Mouse (Mus musculus): Measurements from ENCODE around the gene Psap. TPM values are rescaled to one million over a fixed set of nuclear protein-coding genes. Genes with fewer than 3 reads are reported as not detected.
"Not testable (repeated sequence)": the region's sequence is repeated elsewhere in the genome, so short reads cannot be mapped to it uniquely, and the experiment has no call there.

Psap gene
- 204 and 235 TPM in 2 replicates for polyA plus RNA-seq (2015; fragmentation: Nextera tagmentation; extraction: Ambion mirVana)

- whole genome bisulfite sequencing, result 2% methylated on average over 54 of the region's 54 CpGs
- peak; percentile 90 for ATAC-seq
- H3K36me3 ChIP-seq (ENCODE audit: control insufficient read depth, insufficient read depth, low read length), result no peaks in the 10 kb centered on the region
- H3K27ac ChIP-seq (ENCODE audit: low read length), result peak within 1 kb of the TSS; percentile 93
- H3K4me1 ChIP-seq (ENCODE audit: control insufficient read depth, insufficient read depth, low read length), result peaks cover 42% of the 10 kb centered on the region
- no peaks in the 10 kb centered on the region for H3K9me3 ChIP-seq (replicated peaks; ENCODE audit: control insufficient read depth, low read length, poor library complexity, severe bottlenecking)
- H3K9ac ChIP-seq (ENCODE audit: low read depth, low read length), result peak within 1 kb of the TSS; percentile 69
- peak within 1 kb of the TSS; percentile 67 for H3K4me2 ChIP-seq (ENCODE audit: low read length)
- no peaks in the 10 kb centered on the region for H3K27me3 ChIP-seq (ENCODE audit: control insufficient read depth, insufficient read depth, low read depth, low read length)
- peak within 1 kb of the TSS; percentile 61 for H3K4me3 ChIP-seq (ENCODE audit: low read depth, low read length)
Observed at GRCm38 (mm10) chr10:60277207-60278005, at the start of gene Psap. Psap (plus strand) TSS chr10:60277627.

GRCm38 (mm10) chr10:60227666-60228065, 49.8 kb upstream of the Psap start:
- 82% methylated on average over 4 of the region's 4 CpGs for WGBS
- Histone ChIP-seq H3K9me3 (replicated peaks; ENCODE audit: control insufficient read depth, low read length, poor library complexity, severe bottlenecking) (no peaks in the 10 kb centered on the region), H3K27ac (ENCODE audit: low read length) (no peak overlapping the region), H3K4me3 (ENCODE audit: low read depth, low read length) (no peak overlapping the region), H3K9ac (ENCODE audit: low read depth, low read length) (no peak overlapping the region), H3K4me1 (ENCODE audit: control insufficient read depth, insufficient read depth, low read length) (no peaks in the 10 kb centered on the region), H3K27me3 (ENCODE audit: control insufficient read depth, insufficient read depth, low read depth, low read length) (no peaks in the 10 kb centered on the region), H3K4me2 (ENCODE audit: low read length) (no peak overlapping the region), H3K36me3 (ENCODE audit: control insufficient read depth, insufficient read depth, low read length) (no peaks in the 10 kb centered on the region)
- no peak for ATAC-seq

GRCm38 (mm10) chr10:60229113-60229512, 48.3 kb upstream of the Psap start:
- WGBS, result 87% methylated on average over 6 of the region's 6 CpGs
- H3K27ac ChIP-seq (ENCODE audit: low read length), result no peak overlapping the region
- no peaks in the 10 kb centered on the region for H3K9me3 ChIP-seq (replicated peaks; ENCODE audit: control insufficient read depth, low read length, poor library complexity, severe bottlenecking)
- ATAC-seq, result no peak
- no peaks in the 10 kb centered on the region for H3K4me1 ChIP-seq (ENCODE audit: control insufficient read depth, insufficient read depth, low read length)
- H3K4me2 ChIP-seq (ENCODE audit: low read length), result no peak overlapping the region
- no peaks in the 10 kb centered on the region for H3K27me3 ChIP-seq (ENCODE audit: control insufficient read depth, insufficient read depth, low read depth, low read length)
- H3K4me3 ChIP-seq (ENCODE audit: low read depth, low read length), result no peak overlapping the region
- H3K36me3 ChIP-seq (ENCODE audit: control insufficient read depth, insufficient read depth, low read length), result no peaks in the 10 kb centered on the region
- H3K9ac ChIP-seq (ENCODE audit: low read depth, low read length), result no peak overlapping the region

GRCm38 (mm10) chr10:60230321-60231088, 46.9 kb upstream of the Psap start:
- no peaks in the 10 kb centered on the region for H3K9me3 ChIP-seq (replicated peaks; ENCODE audit: control insufficient read depth, low read length, poor library complexity, severe bottlenecking)
- no peaks in the 10 kb centered on the region for H3K27me3 ChIP-seq (ENCODE audit: control insufficient read depth, insufficient read depth, low read depth, low read length)
- 77% methylated on average over 6 of the region's 6 CpGs for WGBS
- H3K4me2 ChIP-seq (ENCODE audit: low read length), result no peak overlapping the region
- H3K4me3 ChIP-seq (ENCODE audit: low read depth, low read length), result no peak overlapping the region
- H3K27ac ChIP-seq (ENCODE audit: low read length), result no peak overlapping the region
- ATAC-seq, result no peak
- no peak overlapping the region for H3K9ac ChIP-seq (ENCODE audit: low read depth, low read length)
- H3K36me3 ChIP-seq (ENCODE audit: control insufficient read depth, insufficient read depth, low read length), result no peaks in the 10 kb centered on the region
- H3K4me1 ChIP-seq (ENCODE audit: control insufficient read depth, insufficient read depth, low read length), result no peaks in the 10 kb centered on the region

GRCm38 (mm10) chr10:60234006-60234405, 43.4 kb upstream of the Psap start:
- Histone ChIP-seq H3K9me3 (replicated peaks; ENCODE audit: control insufficient read depth, low read length, poor library complexity, severe bottlenecking) (no peaks in the 10 kb centered on the region), H3K4me2 (ENCODE audit: low read length) (no peak overlapping the region), H3K4me1 (ENCODE audit: control insufficient read depth, insufficient read depth, low read length) (no peaks in the 10 kb centered on the region), H3K27ac (ENCODE audit: low read length) (no peak overlapping the region), H3K4me3 (ENCODE audit: low read depth, low read length) (no peak overlapping the region), H3K9ac (ENCODE audit: low read depth, low read length) (no peak overlapping the region), H3K27me3 (ENCODE audit: control insufficient read depth, insufficient read depth, low read depth, low read length) (no peaks in the 10 kb centered on the region), H3K36me3 (ENCODE audit: control insufficient read depth, insufficient read depth, low read length) (no peaks in the 10 kb centered on the region)
- 79% methylated on average over 9 of the region's 9 CpGs for WGBS
- ATAC-seq, result no peak

GRCm38 (mm10) chr10:60235876-60236275, 41.6 kb upstream of the Psap start:
- not testable (repeated sequence) for H3K4me2 ChIP-seq (ENCODE audit: low read length); H3K27ac ChIP-seq (ENCODE audit: low read length); H3K4me3 ChIP-seq (ENCODE audit: low read depth, low read length); H3K9me3 ChIP-seq (replicated peaks; ENCODE audit: control insufficient read depth, low read length, poor library complexity, severe bottlenecking); H3K4me1 ChIP-seq (ENCODE audit: control insufficient read depth, insufficient read depth, low read length); H3K27me3 ChIP-seq (ENCODE audit: control insufficient read depth, insufficient read depth, low read depth, low read length); H3K9ac ChIP-seq (ENCODE audit: low read depth, low read length); ATAC-seq; H3K36me3 ChIP-seq (ENCODE audit: control insufficient read depth, insufficient read depth, low read length)
- 96% methylated on average over 6 of the region's 6 CpGs for WGBS

GRCm38 (mm10) chr10:60237475-60238154, 39.8 kb upstream of the Psap start:
- H3K27ac ChIP-seq (ENCODE audit: low read length), result no peak overlapping the region
- H3K9ac ChIP-seq (ENCODE audit: low read depth, low read length), result no peak overlapping the region
- no peaks in the 10 kb centered on the region for H3K9me3 ChIP-seq (replicated peaks; ENCODE audit: control insufficient read depth, low read length, poor library complexity, severe bottlenecking)
- no peaks in the 10 kb centered on the region for H3K27me3 ChIP-seq (ENCODE audit: control insufficient read depth, insufficient read depth, low read depth, low read length)
- no peak overlapping the region for H3K4me3 ChIP-seq (ENCODE audit: low read depth, low read length)
- H3K4me1 ChIP-seq (ENCODE audit: control insufficient read depth, insufficient read depth, low read length), result no peaks in the 10 kb centered on the region
- H3K4me2 ChIP-seq (ENCODE audit: low read length), result no peak overlapping the region
- no peaks in the 10 kb centered on the region for H3K36me3 ChIP-seq (ENCODE audit: control insufficient read depth, insufficient read depth, low read length)
- no peak for ATAC-seq
- 68% methylated on average over 10 of the region's 10 CpGs for WGBS

- H3K4me2 ChIP-seq (ENCODE audit: low read length), result no peak overlapping the region
- no peak overlapping the region for H3K9ac ChIP-seq (ENCODE audit: low read depth, low read length)
- ATAC-seq, result no peak
- H3K4me3 ChIP-seq (ENCODE audit: low read depth, low read length), result no peak overlapping the region
- no peaks in the 10 kb centered on the region for H3K36me3 ChIP-seq (ENCODE audit: control insufficient read depth, insufficient read depth, low read length)
- H3K27me3 ChIP-seq (ENCODE audit: control insufficient read depth, insufficient read depth, low read depth, low read length), result no peaks in the 10 kb centered on the region
- no peaks in the 10 kb centered on the region for H3K9me3 ChIP-seq (replicated peaks; ENCODE audit: control insufficient read depth, low read length, poor library complexity, severe bottlenecking)
- no peak overlapping the region for H3K27ac ChIP-seq (ENCODE audit: low read length)
- WGBS, result 92% methylated on average over 6 of the region's 6 CpGs
- H3K4me1 ChIP-seq (ENCODE audit: control insufficient read depth, insufficient read depth, low read length), result 0 out of 2 replicates have a peak, but pooled peaks cover 2% of the 10 kb centered on the region
Observed at GRCm38 (mm10) chr10:60240416-60240815, 37.0 kb upstream of the Psap start.
